Mouse (Mus musculus) adrenal gland, postnatal 25 days (tissue): Measurements from ENCODE around the gene Sorcs3. TPM values are rescaled to one million over a fixed set of nuclear protein-coding genes. Genes with fewer than 3 reads are reported as not detected.

ENCODE experiments used
- DNase-seq: peaks from one replicate; pipeline ENCODE4 v3.0.0; 2021; ENCODE audit warnings: mixed read lengths
- total RNA-seq: library from RNA; stranded (reverse); gene quantifications from 2 replicates; pipeline ENCODE4 v1.2.3, GENCODE M21; 2021

The Sorcs3 gene
- total RNA-seq, 1 experiment from 2014 or later = 0.06 TPM

DNA sequence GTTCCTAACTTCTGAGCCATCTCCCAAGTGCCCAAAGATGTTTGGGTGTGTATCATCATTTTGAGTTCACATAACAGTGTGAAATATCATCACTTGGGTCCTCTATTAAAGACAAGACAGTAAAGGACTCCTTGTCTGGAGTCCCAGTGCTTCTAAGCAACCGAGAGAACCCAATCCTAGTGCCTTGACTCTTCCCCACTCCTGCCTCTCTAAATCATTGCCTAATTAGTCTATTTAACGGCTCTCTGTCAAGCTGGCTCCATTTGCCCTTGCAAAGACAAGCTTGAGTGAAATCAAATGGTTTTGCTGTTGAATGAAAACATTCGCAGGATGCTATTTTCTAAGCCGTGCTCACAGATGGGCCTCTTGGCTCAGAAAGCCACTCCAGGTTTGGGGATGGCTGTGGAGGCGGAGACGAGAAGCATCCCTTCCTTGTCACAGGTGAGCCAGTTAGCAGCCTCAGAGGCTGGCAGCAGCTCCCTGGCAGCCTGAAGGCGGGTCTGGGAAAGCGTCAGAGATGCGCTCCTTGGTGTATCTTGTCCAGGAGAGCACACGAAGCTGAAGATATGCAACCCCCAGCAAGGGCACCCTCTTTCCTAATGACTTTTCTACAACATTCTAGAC is 79.9 kb downstream of the Sorcs3 start:
- DNase-seq = no peak

DNA sequence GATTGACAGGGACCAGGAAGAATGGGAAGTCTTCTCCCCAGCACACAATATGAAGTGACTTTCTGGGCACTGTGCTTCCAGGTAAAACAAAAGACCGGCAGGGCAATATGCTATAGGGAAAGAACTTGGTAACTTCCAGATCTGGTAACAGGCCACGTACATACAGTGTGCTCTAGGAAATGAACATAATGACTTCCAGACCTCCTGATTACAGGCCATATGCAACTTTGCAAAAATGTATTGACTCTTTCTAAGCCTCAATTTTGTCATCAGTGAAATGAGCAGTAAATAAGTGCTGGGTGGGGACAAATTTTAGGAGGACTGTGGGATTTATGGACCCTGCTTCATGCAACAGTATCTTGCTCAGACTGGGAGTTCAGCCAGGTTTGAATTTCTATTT is 88.4 kb downstream of the Sorcs3 start:
- DNase-seq = no peak

DNA sequence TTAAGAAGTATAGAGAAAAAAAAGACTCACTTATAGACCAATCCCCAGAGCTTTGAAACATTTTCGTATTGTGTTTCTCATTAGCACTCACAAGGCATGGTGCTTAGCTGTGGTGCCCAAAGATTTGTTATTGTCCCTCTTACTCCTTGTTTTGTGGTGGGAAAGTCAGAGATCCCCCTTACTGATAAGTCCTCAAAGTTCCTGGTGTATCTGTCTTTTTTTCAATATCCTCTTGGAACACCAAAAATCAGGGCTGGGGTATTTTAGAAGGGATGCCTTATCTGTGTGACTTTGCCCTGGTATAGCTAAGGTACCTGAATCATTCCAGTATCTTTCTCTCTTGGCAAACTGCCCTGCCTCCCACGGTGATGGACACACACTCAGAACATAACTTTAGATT is 92.6 kb downstream of the Sorcs3 start:
- DNase-seq = no peak

DNA sequence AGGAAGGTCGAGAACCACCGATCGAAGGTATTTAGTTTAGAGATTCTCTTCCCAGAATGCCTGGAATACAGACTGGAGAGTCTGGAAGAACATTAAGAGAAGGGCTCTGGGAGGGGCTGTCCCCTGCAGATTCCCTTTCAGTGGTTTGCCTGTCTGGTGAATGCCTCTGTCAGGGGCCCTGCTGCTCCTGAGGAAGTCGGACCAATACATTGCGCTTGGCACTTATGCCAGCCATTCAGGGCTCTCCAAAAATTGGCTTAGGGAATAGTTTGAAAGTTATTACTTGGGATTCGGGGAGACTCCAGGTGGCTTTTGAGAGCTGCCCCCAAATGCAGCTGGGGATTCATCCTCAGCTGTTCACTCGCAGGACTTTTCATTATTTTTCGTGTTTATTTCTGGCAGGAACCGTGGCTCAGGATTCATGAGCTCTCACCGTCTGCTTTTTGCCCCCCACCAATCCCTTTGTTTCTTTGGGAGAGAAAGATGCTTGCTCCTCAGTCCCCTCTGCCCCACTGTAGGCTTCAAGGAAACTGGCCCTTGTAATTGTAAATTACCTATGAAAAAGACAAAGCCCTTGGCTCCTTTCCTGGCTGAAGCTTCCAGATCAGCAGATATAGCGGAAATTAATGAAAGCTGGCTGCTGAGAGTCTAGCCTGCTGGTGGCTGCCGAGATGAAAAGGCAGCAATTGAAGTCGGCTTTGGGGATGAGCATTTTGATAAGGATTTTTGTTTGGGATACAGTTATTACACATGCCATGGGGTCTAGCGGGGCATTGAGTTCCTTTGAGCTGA is 94.8 kb downstream of the Sorcs3 start:
- DNase-seq = no peak

DNA sequence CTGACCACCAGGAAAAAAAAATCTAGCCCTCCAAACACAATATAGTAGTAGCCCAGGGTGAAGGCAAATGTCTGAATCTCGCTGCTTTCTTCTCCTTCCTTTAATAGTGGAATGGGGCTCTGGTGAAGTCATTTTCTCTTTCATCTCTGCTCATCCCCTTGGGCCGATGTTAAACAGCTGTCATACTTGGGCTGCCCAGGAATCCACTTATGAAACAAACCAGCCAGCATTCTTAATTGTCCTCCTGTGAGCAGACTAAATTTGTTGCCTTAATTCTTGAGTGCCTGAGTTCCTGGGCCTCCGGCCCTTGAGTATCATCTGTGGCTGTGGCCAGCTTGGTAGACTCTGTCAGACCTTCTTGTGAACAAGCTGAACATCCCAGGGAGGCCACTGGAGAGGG is 95.5 kb downstream of the Sorcs3 start:
- no peak for DNase-seq

DNA sequence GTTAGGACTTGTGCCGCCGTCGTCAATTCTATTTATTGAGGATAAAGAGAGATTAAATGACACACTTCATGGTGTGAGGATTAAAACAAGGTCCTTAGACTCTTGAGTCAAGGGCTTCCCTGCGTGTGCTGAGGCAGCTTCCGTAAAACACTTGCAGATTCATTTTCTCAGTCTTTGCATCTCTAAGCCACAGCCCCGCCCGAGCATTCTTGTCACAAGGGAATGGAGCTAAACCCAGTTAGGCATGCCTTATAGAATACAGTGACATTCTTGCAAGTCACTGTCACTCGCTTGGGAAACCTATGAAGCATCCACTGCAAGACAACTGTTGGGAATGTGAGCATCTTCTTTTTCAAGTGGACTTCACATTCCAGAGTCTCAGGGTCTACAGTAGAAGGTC is 102.5 kb downstream of the Sorcs3 start:
- no peak for DNase-seq

DNA sequence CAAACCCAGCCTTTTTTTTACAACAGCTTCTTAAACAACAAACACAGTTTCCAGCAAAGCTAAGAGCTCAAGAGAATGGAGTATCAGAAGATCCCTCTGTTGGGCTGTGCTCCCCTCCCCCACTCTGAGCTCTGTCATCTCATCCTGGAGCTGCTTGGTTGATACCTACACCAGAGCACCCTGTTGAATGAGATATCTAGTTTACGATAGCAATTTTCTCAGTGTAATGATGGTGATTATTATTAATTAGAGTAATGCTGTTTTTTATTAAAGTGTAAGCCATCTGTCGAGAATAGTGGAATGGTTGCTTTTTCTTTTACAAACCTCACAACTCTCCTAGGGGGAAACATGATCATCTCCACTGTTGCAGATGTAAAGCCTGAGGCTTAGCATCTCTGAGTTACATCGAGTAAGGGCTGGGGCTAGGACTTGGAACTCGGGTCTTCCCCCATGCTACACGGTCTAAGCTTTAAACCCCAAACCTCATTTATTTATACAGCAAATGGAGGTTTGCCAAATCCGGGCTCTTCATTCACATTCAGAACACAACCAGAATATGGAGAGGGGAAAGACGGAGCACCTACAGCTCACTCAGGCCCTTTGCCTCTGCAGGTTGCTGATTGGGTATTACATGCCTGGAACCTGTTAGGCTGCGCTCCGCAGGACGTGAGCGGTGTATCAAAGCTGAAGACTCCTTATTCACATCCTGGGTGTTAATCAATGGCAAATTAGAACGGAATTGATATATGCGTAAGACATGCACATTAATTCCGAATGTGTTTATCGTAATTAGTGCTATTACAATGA is 103.9 kb downstream of the Sorcs3 start:
- no peak for DNase-seq

DNA sequence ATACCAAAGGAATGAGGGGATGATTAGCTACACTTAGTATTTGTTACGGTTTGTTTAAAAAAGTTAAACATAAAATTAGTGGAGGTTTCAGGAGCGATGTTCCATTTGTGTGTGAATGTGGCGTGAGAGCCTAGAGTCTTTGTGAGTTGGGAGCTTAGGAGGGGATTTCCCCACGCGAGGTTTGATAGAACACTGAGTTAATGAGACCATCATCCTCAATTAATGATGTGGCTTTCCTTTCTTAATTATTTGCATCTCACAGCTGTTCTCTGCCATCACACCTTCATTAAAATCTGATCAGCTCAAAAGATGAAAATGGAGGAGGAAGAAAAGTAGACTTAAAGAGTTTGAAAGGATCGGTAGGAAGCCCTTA is 104.5 kb downstream of the Sorcs3 start:
- no peak for DNase-seq

DNA sequence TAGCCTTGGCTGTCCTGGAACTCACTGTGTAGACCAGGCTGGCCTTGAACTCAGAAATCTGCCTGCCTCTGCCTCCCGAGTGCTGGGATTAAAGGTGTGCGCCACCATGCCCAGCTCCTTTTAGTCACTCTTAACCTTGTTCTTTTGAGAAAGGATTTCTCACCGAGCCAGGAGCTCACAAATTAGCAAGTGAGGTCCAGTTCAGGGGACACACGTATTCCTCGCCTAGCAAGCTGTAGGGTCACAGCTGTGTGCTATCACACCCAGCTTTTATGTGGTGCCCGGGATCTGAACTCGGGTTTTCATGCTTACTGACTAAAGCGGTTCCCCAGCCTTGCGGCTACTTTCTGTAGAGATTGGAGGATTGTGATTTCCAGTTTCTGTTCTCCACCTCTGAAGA is 108.0 kb downstream of the Sorcs3 start:
- no peak for DNase-seq

DNA sequence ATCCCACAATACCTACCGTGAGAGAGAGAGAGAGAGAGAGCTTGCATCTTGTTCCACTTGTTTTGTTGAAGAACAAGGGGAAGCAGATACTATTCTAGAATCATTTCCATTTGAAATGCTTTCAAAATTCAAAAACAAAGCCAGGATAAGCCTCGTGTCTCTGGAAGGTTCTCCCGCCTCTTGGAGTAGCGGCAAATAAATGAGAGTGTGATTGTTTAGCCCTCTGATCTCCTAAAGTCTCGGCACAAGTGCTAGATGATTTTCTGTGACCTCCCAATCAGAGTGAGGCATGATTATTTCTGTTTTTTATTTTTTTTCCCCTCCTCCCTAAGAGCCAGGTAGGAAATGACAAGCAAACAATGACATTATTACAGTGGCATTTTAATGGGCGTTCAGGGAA is 121.3 kb downstream of the Sorcs3 start:
- DNase-seq = no peak

DNA sequence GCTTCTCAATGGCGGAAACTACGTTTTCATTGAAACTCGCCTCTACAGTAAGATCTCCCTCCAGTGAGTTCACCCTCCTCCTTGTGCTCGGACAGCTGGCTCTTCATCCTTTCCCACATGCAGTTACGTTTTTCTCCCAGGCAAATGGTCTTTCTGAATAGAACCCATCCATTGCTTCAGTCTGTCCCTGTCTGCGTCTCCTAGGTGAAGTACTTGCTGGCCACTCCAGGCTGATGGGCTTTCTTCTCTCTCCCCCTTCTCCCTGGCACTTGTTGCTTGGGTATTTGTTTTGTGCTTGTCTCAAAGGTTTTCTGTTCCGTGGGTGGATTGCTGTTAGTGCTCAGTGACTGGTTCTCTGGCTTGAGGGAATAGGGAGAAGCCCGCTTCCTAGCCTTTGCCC is 122.3 kb downstream of the Sorcs3 start:
- no peak for DNase-seq

DNA sequence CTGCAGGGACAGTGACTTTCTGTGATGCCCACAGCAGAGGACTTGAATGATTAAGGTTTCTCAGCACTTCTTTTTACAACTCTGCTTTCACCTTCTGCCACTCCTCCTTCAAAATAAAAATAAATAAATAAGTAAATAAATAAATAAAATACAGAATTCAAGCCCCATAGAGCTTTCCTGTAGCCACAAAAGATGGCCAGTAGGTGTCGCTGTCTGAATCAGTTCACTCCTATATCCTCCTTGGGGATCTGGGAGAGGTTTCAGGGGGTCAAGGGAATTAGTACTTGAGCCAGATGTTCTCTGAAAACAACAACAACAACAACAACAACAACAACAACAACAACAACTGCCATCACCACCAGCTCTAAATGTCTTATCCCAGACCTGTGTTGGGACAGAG is 125.8 kb downstream of the Sorcs3 start:
- no peak for DNase-seq

DNA sequence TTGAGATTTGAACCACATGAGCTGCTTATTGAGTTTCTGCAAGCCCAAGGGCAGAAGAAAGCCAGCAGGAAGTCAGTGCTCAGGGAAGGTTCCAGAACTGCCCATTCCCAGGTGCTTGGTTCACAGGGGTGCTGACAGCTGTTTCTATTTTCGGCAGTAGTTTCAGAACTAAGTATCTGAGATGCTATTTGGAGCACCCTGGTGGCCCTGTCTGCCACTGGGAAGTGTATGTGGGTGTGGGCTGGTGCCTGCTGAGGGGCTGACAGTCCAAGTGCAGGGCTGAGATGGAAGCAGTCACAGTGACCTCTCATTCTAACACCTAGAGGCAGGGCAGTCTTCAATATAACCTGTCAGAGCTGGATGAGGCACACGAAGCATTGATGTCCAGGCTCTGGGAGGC is 127.3 kb downstream of the Sorcs3 start:
- no peak for DNase-seq

DNA sequence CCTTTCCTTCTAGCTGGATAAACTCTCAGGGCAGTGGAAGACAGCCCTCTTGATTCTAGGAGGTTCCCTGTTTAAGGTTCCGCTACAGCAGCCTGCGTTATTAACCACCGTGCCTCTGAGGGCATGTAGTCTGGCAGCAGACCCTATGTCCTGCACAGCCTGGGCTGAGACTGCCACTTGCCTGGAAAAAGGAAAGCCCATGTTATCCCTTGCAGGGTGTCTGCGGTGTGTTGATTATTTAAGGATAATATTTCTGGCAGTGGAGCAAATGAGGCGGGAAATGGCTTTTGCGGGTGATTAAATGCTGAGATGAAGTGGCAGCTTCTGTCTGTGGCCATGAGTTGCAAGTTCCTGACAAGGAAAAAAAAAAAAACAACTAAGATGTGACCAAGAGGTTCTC is 131.6 kb downstream of the Sorcs3 start:
- no peak for DNase-seq

DNA sequence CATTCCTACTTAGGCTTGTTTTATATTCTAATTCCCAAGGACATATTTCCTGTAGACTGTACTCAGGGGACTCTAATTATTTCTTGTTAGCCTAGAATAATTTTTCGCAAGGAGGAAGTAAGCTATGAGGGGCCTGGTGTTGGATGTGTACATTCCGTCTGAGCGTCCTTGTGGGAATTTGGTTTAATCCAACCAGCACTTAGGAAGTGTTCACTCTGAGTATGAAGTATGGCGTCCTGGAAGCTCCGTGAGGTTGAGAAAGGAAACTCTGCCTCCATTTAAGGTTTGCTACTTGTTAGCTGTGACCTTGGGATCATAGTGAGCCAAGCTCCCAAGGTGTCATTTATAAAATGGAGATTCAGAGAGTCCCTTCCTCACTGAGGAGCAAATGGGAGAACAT is 132.3 kb downstream of the Sorcs3 start:
- DNase-seq = no peak

DNA sequence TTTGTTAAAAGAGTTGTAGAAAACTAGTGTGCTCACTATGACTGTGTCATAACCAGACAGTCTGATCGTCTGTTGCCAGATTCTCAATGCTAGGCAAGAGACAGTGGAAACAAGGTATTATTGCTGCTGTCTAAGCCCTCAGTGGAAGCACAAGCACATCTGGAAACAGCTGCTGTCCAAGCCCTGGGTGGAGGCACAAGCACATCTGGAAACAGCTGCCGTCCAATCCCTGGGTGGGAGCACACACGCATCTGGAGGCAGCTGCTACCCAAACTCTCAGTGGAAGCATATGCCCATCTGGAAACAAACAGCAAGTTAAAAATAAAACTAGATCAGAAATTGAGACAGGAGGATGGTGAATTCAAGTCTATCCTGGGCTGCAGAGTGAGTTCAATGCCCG is 136.9 kb downstream of the Sorcs3 start:
- DNase-seq = no peak

DNA sequence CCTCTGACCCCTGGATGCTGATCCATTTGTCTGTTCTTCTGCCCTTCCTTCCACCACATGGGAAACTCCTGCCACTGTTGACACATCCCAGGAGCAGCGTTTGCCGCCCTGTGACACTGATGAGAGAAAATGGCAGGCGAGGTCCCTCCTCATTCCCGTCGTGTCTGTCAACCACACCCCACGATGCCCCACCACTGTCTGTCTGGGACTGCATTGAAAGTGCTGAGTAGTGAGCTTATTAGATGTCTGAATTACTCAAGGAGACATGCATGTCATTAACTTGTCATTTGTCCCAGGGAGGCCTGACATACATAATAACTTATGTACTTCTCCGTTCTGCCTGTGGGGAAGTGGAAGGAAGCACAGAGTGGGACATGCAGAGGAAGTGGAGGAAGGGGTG is 137.6 kb downstream of the Sorcs3 start:
- DNase-seq = no peak

DNA sequence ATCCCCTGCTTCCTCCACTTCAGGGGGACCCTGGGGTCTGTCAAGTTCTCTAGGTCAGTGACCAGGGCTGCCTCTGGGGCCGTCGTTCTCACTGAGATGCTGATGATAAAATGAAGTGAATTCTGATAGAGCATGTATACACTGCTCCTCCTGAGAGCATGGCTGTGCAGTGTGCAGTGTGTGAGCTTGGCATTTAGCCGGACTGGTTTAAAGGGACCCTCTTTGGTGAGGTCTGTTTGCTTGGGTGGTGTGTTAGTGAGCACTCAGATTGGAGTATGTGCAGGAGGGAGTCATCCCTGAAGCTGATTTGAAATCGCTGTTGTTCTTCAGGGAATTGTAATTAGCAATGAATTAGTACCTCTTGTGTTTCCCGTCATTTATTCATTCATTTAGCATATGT is 141.3 kb downstream of the Sorcs3 start:
- no peak for DNase-seq

DNA sequence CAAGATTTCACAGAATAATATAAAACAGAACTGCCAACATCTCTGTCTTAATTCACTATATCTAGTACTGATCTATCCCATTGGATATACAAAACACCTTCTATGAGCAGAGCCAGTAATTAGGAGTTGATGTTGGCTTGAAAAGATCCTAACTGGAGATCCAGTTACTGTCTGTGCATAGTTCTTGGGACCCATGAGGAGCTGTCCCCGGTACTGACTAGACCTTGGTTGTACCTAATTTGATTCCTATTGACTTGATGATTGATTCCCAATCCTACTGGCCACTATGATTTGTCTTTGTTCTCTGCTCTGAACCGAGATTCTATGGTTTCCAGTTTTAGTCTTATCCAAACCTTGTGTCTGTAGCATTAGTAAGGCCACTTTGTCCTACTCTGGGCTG is 151.0 kb downstream of the Sorcs3 start:
- DNase-seq = no peak

DNA sequence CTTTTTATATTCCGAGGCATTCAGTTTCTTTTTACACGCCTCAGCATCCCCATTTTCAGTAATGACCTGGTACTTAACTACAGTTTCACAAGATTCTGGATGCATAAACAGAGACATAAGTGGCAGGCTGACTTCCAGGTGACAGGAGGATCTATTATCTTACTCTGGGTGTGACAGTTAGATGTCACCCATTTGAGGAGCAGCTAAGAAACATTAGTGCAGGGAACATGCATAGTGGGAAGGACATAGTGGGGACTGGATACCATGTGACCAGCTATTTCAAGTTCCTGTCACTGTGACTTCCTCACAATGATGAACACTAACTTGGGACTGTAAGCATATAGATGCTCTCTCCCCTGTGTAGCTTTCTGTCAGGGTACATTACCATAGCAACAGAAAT is 156.3 kb downstream of the Sorcs3 start:
- DNase-seq = no peak

DNA sequence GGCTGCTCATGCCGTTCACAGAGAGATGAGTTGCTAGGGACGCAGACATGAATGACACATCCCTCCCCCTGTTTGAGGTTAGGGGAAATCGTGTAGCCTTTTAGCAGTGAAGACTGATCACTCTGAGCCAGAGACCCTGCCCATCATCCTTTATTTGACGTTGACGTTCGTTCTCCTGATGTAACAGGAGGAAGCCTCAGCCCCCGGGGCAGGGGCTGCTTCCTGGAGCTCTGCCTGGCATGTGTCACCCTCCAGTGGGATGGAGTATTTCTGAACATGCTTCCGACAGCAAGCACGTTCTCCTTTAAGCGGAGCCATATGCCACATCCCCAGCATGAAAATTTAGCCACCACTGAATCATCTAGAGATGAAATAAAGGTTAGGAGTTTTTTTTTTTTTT is 162.2 kb downstream of the Sorcs3 start:
- no peak for DNase-seq

DNA sequence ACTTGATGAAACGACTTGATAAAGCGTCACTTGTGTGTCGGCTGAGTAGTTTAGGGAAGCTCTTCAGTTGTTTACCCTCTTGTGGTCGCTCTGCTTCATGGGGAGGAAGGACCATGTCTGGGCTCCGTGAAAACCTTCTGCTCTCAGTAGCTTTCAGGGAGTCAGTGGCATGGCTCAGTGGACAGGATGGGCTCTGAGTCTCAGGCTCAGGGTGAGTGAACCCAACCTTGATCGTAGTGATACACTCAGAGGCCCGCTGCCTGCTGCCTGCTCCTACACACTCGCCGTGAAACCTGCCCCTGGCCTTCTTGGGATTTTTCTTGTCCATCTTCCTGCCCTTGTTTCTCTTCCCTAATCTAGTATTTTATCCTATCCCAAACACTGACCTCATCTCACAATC is 166.0 kb downstream of the Sorcs3 start:
- no peak for DNase-seq

DNA sequence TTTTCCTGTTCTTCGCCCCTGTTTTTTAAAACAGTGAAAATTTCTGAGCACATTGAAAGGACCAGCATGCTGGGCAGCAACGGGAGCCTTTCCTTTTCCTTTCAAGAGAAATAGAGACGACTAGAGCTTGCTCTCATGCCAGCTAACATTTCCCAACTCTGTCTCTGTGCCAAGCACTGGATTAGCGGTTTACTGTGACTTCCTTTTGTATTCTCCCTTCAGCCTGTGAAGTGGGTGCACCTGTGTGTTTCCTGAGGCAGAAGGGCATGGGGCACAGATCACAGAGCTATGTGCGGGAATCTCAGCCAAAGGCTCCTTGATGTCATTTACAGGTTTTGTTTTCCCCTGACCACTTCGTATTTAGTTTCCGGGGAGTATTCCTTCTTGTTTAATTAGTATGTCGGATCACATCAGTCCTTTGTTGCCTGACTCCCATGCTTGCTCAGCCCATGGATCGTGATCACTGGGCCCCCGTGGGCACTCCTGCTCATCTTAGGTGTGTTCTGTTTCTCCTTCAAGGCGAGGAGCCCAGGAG is 172.2 kb downstream of the Sorcs3 start:
- no peak for DNase-seq
